Mouse (Mus musculus): ENCODE measurements around the gene Dhrs3. TPM values are rescaled to one million over a fixed set of nuclear protein-coding genes. Genes with fewer than 3 reads are reported as not detected.

Dhrs3 gene
- polyA plus RNA-seq, 1 experiment from 2014 or later, result 30.0 TPM

DNA sequence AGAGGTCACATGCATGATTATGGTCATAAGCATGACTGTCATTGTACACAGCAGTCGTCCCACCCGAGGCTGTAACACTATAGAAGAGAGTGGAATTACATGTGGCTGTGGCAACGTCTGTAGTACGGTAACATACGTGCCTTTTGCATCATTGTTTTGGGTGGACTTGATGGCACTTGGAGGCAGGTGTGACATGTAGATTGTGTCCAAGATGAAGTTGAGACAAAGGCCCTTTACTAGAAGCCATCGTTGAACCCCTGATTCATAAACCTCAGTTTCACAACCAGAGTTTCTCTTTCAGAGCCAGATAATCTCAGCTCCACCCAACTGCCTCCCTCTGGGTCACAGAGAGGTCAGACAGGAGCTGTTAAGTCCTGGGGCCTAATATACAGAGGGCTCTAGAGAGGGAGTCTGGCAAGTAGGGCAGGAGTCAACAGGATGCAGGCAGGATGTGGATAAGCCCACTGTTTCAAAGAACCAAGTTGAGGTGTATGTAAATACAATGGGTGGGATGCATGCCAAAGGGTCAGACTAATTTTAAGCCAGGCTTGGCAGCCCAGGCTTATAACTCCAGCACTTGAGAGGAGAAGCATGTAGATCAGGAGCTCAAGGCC lies 5.5 kb downstream of the Dhrs3 start:
- ATAC-seq (ENCODE audit: insufficient number of reproducible peaks, low FRiP score), result peak; percentile 75; the same call in 1 of the 2 replicates
- no peak overlapping the region for H3K9ac ChIP-seq
- no peak overlapping the region for H3K4me3 ChIP-seq
- peak overlapping the region; percentile 61 for H3K27ac ChIP-seq (ENCODE audit: poor library complexity, severe bottlenecking)
- H3K27me3 ChIP-seq (replicated peaks), result peaks cover 41% of the 10 kb centered on the region
- H3K36me3 ChIP-seq, result peaks cover 4% of the 10 kb centered on the region; the same call in 1 of the 2 replicates
- H3K4me2 ChIP-seq, result no peak overlapping the region; the same call in 1 of the 2 replicates
- WGBS, result 50% methylated on average over 6 of the region's 6 CpGs
- H3K4me1 ChIP-seq (replicated peaks), result peaks cover 55% of the 10 kb centered on the region
- H3K9me3 ChIP-seq (replicated peaks), result peaks cover 3% of the 10 kb centered on the region; the same call in 1 of the 2 replicates

DNA sequence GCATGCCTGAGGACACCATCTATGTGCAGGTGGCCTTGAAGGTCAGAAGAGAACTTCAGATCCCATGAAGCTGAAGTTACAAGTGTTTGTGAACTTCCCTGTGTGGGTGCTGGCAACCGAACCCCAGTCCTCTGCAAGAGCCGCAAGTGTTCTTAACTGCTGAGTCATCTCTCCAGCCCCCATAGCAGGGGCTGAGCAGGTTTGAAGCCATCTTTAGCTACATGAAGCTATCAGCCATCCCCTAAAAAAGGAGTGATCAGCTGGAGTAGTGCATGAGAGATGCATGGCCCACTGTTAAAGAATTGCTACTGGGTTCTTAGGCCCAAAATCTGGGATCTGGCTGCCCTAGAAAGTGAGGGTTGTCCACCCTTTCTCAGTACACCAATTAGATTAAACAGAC lies 6.1 kb downstream of the Dhrs3 start:
- peaks cover 54% of the 10 kb centered on the region for H3K4me1 ChIP-seq (replicated peaks)
- 0 out of 2 replicates have a peak overlapping the region, but pooled peaks have one; percentile 37 for H3K27ac ChIP-seq (ENCODE audit: poor library complexity, severe bottlenecking)

DNA sequence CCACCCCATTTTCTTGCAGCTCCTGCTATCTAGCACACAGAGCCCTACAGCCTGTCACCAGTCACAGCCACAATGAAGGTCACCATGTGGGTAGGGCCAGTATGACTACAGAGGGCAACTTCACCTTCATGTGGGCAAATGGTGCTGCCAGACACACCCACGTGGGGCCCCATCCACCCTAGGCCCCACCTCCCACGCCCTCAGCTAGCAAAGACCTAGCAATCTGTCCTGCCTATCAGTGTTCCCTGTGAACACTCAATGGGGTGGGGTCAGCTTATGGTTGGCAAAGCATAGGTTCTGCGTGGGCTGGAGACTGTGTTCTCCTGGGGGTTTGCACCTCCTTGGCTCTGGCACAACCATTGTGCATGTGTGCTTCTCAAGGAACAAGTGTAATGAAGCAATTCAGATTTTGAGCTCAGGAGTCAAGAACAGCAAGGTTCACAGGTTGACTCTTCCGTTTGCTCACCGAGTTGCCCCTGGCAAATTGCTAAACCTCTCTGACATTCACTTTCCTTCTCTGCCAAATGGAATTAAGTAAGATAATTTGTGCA lies 9.0 kb downstream of the Dhrs3 start:
- Histone ChIP-seq H3K36me3 (peaks cover 4% of the 10 kb centered on the region; the same call in 1 of the 2 replicates), H3K9me3 (replicated peaks) (peaks cover 3% of the 10 kb centered on the region; the same call in 1 of the 2 replicates), H3K27me3 (replicated peaks) (peaks cover 43% of the 10 kb centered on the region), H3K27ac (ENCODE audit: poor library complexity, severe bottlenecking) (no peak overlapping the region), H3K4me2 (no peak overlapping the region), H3K4me3 (no peak overlapping the region), H3K9ac (no peak overlapping the region), H3K4me1 (replicated peaks) (peaks cover 55% of the 10 kb centered on the region)
- WGBS, result 66% methylated on average over 5 of the region's 5 CpGs
- no peak for ATAC-seq (ENCODE audit: insufficient number of reproducible peaks, low FRiP score)

More for the DNA sequence above, 6.1 kb downstream of the Dhrs3 start:
- H3K27me3 ChIP-seq (replicated peaks), result peaks cover 46% of the 10 kb centered on the region
- no peak overlapping the region for H3K9ac ChIP-seq
- H3K4me2 ChIP-seq, result no peak overlapping the region
- peaks cover 3% of the 10 kb centered on the region; the same call in 1 of the 2 replicates for H3K9me3 ChIP-seq (replicated peaks)
- no peak overlapping the region for H3K4me3 ChIP-seq
- peaks cover 4% of the 10 kb centered on the region; the same call in 1 of the 2 replicates for H3K36me3 ChIP-seq
- WGBS, result 98% methylated on average over 2 of the region's 2 CpGs
- ATAC-seq (ENCODE audit: insufficient number of reproducible peaks, low FRiP score), result no peak

DNA sequence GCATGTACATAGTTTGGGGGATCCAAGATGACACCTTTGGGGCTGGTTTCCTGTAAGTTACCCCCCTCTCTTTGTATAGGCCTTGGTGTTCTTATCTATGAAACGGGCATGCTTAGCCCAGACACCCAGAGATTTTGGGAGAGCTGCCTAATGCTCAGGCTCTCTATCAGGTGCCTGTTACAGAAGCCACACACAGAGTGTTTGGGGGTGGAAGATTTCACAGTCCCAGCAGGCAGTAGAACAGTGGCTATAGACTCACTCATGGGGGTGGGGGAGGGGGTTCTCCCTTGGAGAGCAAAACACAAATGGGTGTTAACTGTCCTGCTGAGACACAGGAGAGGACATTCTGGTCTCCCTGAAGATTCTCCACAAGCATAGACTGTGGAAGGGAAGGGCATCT lies 10.5 kb downstream of the Dhrs3 start:
- 54% methylated on average over 1 of the region's 1 CpGs for WGBS
- Histone ChIP-seq H3K27ac (ENCODE audit: poor library complexity, severe bottlenecking) (no peak overlapping the region), H3K36me3 (peaks cover 4% of the 10 kb centered on the region; the same call in 1 of the 2 replicates), H3K9me3 (replicated peaks) (peaks cover 3% of the 10 kb centered on the region; the same call in 1 of the 2 replicates), H3K27me3 (replicated peaks) (peaks cover 58% of the 10 kb centered on the region), H3K4me2 (no peak overlapping the region), H3K4me3 (no peak overlapping the region), H3K4me1 (replicated peaks) (peaks cover 49% of the 10 kb centered on the region), H3K9ac (no peak overlapping the region)
- no peak for ATAC-seq (ENCODE audit: insufficient number of reproducible peaks, low FRiP score)

DNA sequence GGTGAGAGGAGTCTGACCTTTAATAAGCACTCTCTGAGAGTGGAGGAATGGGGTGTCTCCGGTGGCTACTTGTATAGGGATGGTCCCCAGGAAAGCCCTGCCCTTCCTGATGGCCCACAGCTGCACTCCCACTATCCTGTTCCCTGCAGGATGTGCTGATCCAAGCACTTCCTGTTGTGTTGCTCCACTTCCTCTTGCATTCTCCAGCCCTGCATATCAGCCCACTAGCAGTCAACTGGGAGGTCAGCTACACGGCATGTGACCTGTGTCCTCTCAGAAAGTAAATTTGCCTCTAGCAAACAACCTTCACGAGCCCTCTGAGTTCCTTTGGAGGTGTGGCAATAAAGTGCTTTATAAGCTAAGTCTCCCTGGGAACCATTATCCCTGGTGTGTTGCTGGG lies 11.3 kb downstream of the Dhrs3 start:
- 48% methylated on average over 3 of the region's 3 CpGs for WGBS
- H3K27ac ChIP-seq (ENCODE audit: poor library complexity, severe bottlenecking), result no peak overlapping the region

DNA sequence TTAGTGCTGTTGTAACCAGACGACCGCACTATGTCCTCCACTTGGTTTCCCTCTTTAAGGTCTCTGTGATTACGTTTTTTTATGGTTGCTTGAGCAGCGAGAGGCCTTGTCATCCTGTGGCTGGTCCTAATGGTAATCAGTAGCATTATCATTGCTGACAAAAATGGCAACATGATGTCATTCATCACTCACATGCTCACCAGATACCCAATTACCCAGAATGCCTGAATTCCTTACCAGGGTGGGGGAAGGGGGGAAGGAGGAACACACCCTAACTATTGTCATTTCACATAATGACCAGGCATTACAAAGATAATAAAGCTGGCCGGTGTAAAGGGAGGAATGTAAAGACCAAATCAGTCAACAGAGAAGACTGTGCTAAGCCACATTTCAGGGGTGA lies 12.5 kb downstream of the Dhrs3 start:
- no peak for ATAC-seq (ENCODE audit: insufficient number of reproducible peaks, low FRiP score)

More for the DNA sequence above, 11.3 kb downstream of the Dhrs3 start:
- no peak overlapping the region for H3K9ac ChIP-seq
- no peaks in the 10 kb centered on the region for H3K9me3 ChIP-seq (replicated peaks)
- no peak overlapping the region for H3K4me3 ChIP-seq
- H3K4me1 ChIP-seq (replicated peaks), result peaks cover 46% of the 10 kb centered on the region
- peak; percentile 65 for ATAC-seq (ENCODE audit: insufficient number of reproducible peaks, low FRiP score)
- H3K27me3 ChIP-seq (replicated peaks), result peaks cover 66% of the 10 kb centered on the region
- no peak overlapping the region for H3K4me2 ChIP-seq
- H3K36me3 ChIP-seq, result peaks cover under 1% of the 10 kb centered on the region; the same call in 1 of the 2 replicates

DNA sequence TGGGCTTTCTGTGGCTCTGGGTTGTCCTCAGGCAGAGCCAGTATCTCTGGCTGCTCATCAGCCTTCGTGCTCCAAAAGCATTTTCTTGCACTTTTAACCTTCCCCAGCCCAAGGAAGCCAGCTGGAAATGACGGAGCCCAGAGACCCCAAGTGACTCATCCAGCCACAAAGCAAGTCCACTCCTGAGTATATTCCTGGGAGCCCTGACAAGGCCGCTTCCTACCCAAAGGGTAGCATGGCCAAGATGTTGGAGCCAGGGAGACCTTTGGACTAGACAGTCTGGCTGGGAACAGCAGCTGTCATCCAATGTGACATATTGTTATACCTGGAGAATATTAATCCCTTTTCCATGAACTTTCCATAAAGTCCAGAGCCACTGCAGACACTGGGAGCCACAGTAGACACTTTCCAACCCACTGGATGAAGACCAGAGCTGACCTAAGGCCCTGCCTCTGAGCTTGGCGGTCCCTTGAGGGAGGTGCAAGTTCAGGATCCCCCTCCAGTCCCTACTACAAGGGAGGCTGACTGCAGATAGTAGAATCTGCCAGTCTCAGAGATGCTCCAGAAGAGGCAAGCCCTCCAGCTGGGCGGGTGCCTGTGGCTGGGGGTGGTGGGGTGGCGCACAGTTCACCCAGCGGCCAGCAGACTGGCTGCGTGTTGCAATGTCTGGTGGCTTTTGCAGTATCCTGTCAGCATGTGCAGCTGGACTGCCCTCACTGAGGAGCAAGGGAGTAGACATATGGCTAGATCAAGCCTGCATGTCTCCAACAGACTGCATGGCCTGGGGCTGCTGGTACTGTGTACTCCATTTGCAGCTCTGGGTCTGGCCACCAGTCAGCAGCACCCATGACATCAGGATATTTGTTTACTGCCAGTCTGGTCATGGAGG lies 13.6 kb downstream of the Dhrs3 start:
- Histone ChIP-seq H3K4me1 (replicated peaks) (peaks cover 45% of the 10 kb centered on the region), H3K9ac (no peak overlapping the region), H3K4me3 (no peak overlapping the region), H3K27ac (ENCODE audit: poor library complexity, severe bottlenecking) (no peak overlapping the region; the same call in 1 of the 2 replicates), H3K36me3 (no peaks in the 10 kb centered on the region), H3K9me3 (replicated peaks) (no peaks in the 10 kb centered on the region), H3K27me3 (replicated peaks) (peaks cover 70% of the 10 kb centered on the region), H3K4me2 (no peak overlapping the region)
- WGBS, result 52% methylated on average over 8 of the region's 8 CpGs
- ATAC-seq (ENCODE audit: insufficient number of reproducible peaks, low FRiP score), result peak; percentile 43

More for the DNA sequence above, 12.5 kb downstream of the Dhrs3 start:
- Histone ChIP-seq H3K9ac (no peak overlapping the region), H3K9me3 (replicated peaks) (no peaks in the 10 kb centered on the region), H3K4me2 (no peak overlapping the region), H3K27me3 (replicated peaks) (peaks cover 69% of the 10 kb centered on the region), H3K4me1 (replicated peaks) (peaks cover 46% of the 10 kb centered on the region), H3K4me3 (no peak overlapping the region), H3K36me3 (no peaks in the 10 kb centered on the region), H3K27ac (ENCODE audit: poor library complexity, severe bottlenecking) (no peak overlapping the region; the same call in 1 of the 2 replicates)
- WGBS, result 20% methylated on average over 5 of the region's 5 CpGs

DNA sequence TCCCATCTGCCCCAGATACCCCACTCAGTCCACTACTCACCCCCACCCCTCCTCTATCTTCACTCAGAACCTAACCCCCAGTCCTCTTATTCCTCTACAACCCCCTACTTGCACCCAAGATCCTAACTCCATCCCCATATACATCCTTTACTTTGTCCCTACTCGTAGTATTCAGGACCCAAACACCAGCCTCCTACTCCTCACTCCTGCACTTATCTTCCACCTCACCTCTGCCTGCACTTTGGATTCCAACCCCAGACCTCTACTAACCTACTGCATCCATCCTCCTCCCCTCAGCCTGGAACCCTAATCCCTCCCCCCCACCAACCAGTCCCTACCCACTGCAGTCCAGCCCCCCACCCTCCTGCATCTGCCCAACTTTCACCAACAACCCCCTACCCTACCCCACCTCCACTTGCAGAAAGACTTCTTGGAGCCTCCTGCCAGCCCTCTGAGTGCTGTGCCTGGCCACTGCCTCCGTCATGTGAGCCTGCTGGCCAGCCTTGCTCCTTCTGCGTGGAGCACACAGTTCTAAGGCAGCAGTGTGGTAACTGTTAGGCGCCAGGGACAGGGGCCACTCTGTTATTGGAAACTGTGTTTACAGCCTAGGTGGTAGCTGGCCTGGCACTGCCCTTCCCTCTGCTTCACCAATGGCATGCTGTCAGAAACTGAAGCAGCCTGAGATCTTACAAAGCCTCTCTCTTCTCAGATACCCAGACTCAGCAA lies 14.5 kb downstream of the Dhrs3 start:
- Histone ChIP-seq H3K4me3 (no peak overlapping the region), H3K4me1 (replicated peaks) (peaks cover 39% of the 10 kb centered on the region), H3K9ac (no peak overlapping the region), H3K9me3 (replicated peaks) (no peaks in the 10 kb centered on the region), H3K4me2 (no peak overlapping the region), H3K27me3 (replicated peaks) (peaks cover 72% of the 10 kb centered on the region), H3K36me3 (no peaks in the 10 kb centered on the region), H3K27ac (ENCODE audit: poor library complexity, severe bottlenecking) (no peak overlapping the region)
- no peak for ATAC-seq (ENCODE audit: insufficient number of reproducible peaks, low FRiP score)
- 66% methylated on average over 4 of the region's 4 CpGs for WGBS

DNA sequence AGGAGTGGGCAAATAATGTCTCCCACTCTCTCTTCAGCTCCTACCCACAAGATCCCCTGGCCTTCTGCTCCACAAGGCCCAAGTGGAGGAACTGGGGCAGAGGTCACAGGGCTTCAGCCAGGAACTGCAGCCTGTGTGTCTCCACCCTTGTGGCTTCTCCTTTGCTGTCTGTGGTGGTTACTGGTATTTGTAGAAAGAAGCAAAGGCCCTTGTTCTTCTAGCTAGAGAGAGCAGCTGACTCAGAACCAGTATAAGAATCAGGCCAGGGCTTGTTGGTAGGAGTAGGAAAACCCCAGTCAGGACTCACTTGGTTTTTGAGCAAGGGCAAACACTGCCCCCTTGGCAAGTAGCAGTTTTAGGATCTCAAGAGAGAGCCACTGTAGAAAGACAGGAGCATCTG lies 16.2 kb downstream of the Dhrs3 start:
- no peak overlapping the region for H3K4me2 ChIP-seq
- H3K36me3 ChIP-seq, result no peaks in the 10 kb centered on the region
- H3K27me3 ChIP-seq (replicated peaks), result peaks cover 71% of the 10 kb centered on the region
- no peak for ATAC-seq (ENCODE audit: insufficient number of reproducible peaks, low FRiP score)
- no peak overlapping the region for H3K27ac ChIP-seq (ENCODE audit: poor library complexity, severe bottlenecking)
- H3K9ac ChIP-seq, result no peak overlapping the region
- no peak overlapping the region for H3K4me3 ChIP-seq
- H3K9me3 ChIP-seq (replicated peaks), result no peaks in the 10 kb centered on the region
- H3K4me1 ChIP-seq (replicated peaks), result peaks cover 35% of the 10 kb centered on the region

DNA sequence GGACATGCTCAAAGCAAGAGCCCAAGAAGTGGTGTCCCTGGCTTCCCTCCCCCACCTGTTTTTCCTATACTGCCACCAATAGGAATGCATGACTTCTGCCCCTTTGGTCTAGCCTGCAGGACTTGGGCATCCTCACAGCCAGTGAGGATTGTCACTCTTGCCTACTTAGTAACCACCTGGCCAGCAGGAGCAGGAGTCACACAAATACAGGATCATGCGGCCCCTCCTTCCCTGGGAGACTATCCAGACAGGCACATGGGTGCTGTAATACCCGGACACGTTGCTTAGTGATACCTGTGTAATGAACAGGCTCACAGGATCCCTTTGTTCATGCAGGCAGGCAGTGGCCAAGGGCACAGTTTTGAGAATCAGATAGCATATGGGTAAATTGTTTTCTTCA lies 17.7 kb downstream of the Dhrs3 start:
- Histone ChIP-seq H3K9me3 (replicated peaks) (no peaks in the 10 kb centered on the region), H3K4me3 (no peak overlapping the region), H3K9ac (no peak overlapping the region), H3K27ac (ENCODE audit: poor library complexity, severe bottlenecking) (no peak overlapping the region), H3K36me3 (no peaks in the 10 kb centered on the region), H3K4me2 (no peak overlapping the region), H3K27me3 (replicated peaks) (peaks cover 85% of the 10 kb centered on the region), H3K4me1 (replicated peaks) (peaks cover 20% of the 10 kb centered on the region)
- 89% methylated on average over 3 of the region's 3 CpGs for WGBS
- ATAC-seq (ENCODE audit: insufficient number of reproducible peaks, low FRiP score), result no peak

Measured in heart, embryonic 12.5 days (tissue).